Mouse (Mus musculus) thymus, postnatal 10 days (tissue): ENCODE data around the gene Ina.

Source experiments
- DNase-seq, 2 experiments: peaks; one replicate each; pipeline ENCODE4 v3.0.0; 2021; ENCODE audit warnings: low spot score in 2 of 2

Ina gene

DNA sequence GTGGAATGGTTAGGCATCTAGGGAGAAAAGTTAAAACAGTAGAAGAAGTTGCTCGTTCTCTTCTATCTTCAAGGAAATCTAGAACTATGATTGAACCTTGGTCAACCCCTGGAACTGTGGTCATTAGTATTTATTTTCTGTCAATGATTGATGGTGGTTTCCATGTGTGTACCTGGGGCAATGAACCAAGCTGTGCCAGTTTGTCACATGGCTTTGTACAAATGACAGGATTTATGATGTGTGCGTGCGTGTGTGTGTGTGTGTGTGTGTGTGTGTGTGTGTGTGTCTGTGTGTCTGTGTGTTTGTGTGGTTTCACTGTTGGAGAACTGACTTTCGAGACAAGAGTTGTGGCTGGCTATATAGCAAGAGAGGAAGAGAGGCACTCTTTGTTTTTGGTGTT, 39.0 kb downstream of the Ina start:
- DNase-seq: no peak

DNA sequence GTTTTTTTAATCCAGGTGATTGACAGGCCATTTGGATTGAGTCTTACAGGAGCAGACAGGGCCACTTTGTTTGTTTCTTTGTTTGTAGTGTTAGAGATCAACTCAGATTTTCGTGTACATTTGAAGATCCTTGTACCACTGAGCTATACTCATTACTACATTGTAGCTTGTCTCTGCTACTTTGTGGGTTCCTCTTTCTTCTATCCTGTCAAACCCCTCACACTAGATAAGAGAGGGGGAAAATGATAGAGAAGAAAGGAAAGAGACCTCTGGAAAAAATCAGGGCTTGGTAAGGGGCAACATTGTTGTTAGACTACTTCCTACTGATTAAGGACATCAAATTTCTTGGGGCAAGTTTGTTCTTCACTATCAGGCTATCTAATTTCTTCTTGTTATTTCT, 43.2 kb downstream of the Ina start:
- DNase-seq: no peak

DNA sequence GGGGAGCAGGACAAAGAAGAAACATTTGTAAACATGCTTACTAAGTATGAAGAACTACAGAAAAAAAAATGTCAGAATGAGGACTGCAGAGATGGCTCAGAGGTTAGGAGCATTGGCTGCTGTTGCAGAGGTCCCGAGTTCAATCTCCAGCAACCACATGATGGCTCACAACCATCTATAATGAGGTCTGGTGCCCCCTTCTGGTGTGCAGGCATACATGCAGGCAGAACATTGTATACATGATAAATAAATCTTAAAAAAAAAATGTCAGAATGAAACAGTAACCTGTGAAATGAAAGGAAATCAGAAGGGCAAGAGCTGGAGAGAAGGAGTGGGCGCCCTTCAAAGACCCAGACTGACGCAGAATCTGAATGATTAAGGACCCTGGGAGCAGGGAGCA, 51.4 kb downstream of the Ina start:
- no peak for DNase-seq

DNA sequence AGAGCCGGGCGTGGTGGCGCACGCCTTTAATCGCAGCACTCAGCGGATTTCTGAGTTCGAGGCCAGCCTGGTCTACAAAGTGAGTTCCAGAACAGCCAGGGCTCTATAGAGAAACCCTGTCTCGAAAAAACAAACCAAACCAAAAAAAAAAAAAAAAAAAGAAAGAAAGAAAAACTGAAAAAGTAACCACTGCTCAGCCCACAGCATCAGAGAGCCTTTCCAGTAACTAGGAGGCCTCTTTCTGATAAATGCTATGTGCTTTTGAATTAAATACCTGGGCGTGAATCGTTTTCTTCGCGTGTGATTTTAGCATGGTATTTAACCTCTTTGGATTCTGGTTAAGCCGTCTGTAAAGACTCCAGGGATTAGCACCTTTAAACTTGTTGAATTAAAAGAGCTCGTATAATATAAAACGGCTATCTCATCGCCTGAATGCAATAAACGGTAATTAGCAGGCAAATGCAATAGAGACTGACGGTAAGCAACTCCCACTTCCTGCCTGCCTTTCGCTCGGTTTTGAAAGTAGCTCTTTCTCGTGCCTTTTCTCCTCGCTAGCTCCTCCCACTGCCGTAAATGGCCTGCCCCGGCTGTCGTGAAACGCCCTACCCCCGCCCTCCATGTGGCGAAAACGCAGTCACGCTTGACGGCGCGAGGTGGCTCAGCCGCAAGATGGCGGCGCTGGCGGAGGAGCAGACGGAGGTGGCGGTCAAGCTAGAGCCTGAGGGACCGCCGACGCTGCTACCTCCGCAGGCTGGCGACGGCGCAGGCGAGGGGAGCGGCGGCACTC, 52.8 kb downstream of the Ina start, which contains the start of gene Taf5:
Gene Taf5, plus strand, starts transcription at position 651 of the 787 bp plus-strand sequence.
- DNase-seq: peak; percentile 97 to 98

DNA sequence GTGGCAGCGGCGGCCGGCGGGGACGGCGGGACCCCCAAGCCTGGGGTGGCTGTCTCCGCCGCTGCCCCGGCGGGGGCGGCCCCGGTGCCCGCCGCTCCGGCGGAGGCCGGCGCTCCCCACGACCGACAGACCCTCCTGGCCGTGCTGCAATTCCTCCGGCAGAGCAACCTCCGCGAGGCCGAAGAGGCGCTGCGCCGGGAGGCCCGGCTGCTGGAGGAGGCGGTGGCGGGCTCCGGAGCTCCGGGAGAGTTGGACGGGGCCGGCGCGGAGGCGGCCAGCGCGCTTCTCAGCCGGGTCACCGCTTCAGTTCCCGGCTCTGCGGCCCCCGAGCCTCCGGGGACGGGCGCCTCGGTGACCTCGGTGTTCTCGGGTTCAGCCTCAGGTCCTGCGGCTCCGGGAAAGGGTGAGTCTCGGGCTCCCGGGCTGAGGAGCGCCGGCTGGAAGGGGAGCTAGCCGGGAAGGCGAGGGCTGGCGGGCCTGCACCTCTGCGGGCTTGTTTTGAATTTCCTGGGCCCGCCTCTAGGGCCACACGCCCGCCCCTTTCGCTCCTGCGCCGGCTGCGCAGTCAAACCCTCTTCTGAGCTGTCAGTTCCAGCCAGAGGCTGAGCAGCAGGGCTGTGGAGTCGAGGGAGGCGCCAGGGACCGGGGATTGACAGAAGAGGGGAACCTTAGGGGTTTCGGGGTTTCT, 53.6 kb downstream of the Ina start:
- DNase-seq: peak; percentile 83
